Mouse (Mus musculus): Measurements from ENCODE around the gene Slc31a1.
A peak's percentile ranks its signal among the peaks of the same experiment; 100 is the strongest.

The Slc31a1 gene

GRCm38 (mm10) chr4:62407730-62408582 is 47.4 kb downstream of the Slc31a1 start:
- DNase-seq (ENCODE audit: low read depth): peak; percentile 78

GRCm38 (mm10) chr4:62408601-62409282 is 48.2 kb downstream of the Slc31a1 start, which contains the start of the genes Cdc26 and Prpf4:
Gene Cdc26 (minus strand): TSS chr4:62408642.
Gene Prpf4 (plus strand): TSS chr4:62408797.
- peak; percentile 99 for DNase-seq (ENCODE audit: low read depth)

- peak; percentile 23 for DNase-seq (ENCODE audit: low read depth)
These were observed 49.1 kb downstream of the Slc31a1 start for GRCm38 (mm10) chr4:62409615-62410014.

- DNase-seq (ENCODE audit: low read depth): no peak
These were observed 49.8 kb downstream of the Slc31a1 start for GRCm38 (mm10) chr4:62410325-62410724.

- DNase-seq (ENCODE audit: low read depth): peak; percentile 25
These were observed 51.1 kb downstream of the Slc31a1 start for GRCm38 (mm10) chr4:62411606-62412005.

- no peak for DNase-seq (ENCODE audit: low read depth)
These were observed 57.9 kb downstream of the Slc31a1 start for GRCm38 (mm10) chr4:62418448-62418847.

GRCm38 (mm10) chr4:62419091-62419490 is 58.6 kb downstream of the Slc31a1 start:
- DNase-seq (ENCODE audit: low read depth): no peak

GRCm38 (mm10) chr4:62425891-62426290 is 65.4 kb downstream of the Slc31a1 start:
- DNase-seq (ENCODE audit: low read depth): no peak

- DNase-seq (ENCODE audit: low read depth): no peak
These were observed 67.6 kb downstream of the Slc31a1 start for GRCm38 (mm10) chr4:62427978-62428758.

- no peak for DNase-seq (ENCODE audit: low read depth)
These were observed 69.1 kb downstream of the Slc31a1 start for GRCm38 (mm10) chr4:62429616-62430015.

- no peak for DNase-seq (ENCODE audit: low read depth)
These were observed 70.2 kb downstream of the Slc31a1 start for GRCm38 (mm10) chr4:62430678-62431077.

GRCm38 (mm10) chr4:62431522-62431921 is 71.0 kb downstream of the Slc31a1 start:
- DNase-seq (ENCODE audit: low read depth): peak; percentile 58

GRCm38 (mm10) chr4:62433939-62434870 is 73.7 kb downstream of the Slc31a1 start:
- peak; percentile 77 for DNase-seq (ENCODE audit: low read depth)

- DNase-seq (ENCODE audit: low read depth): no peak
These were observed 74.6 kb downstream of the Slc31a1 start, which contains the start of gene Rnf183 for GRCm38 (mm10) chr4:62435081-62435480. Gene Rnf183 (minus strand): TSS chr4:62435252.

- DNase-seq (ENCODE audit: low read depth): no peak
These were observed 76.8 kb downstream of the Slc31a1 start for GRCm38 (mm10) chr4:62437256-62437778.

- DNase-seq (ENCODE audit: low read depth): no peak
These were observed 77.3 kb downstream of the Slc31a1 start for GRCm38 (mm10) chr4:62437871-62438270.

- no peak for DNase-seq (ENCODE audit: low read depth)
These were observed 79.3 kb downstream of the Slc31a1 start for GRCm38 (mm10) chr4:62439793-62440192.

GRCm38 (mm10) chr4:62440544-62440943 is 80.0 kb downstream of the Slc31a1 start:
- no peak for DNase-seq (ENCODE audit: low read depth)

GRCm38 (mm10) chr4:62440986-62441385 is 80.5 kb downstream of the Slc31a1 start:
- no peak for DNase-seq (ENCODE audit: low read depth)

Data from 416B (cell line).